Comparison of ENCODE assay signal across 8 mouse cellular contexts in genomic region chr4:107252522-107252921, GRCm38 (mm10). TPM values are rescaled to one million over a fixed set of nuclear protein-coding genes. Genes with fewer than 3 reads are reported as not detected.
DNase-seq lines count a peak whose midpoint lies in the region; ATAC-seq and TF ChIP-seq lines count a peak whose summit lies in the region.

No protein-coding gene starts in this region.

- no peaks in the 10 kb centered on the region for H3K27me3 ChIP-seq in heart, adult 2 months (ENCODE audit: control insufficient read depth, insufficient read depth, low read length)
- H3K27me3 ChIP-seq in embryonic facial prominence, embryonic 10.5 days (replicated peaks; ENCODE audit: low read depth, poor library complexity, severe bottlenecking): no peaks in the 10 kb centered on the region
- H3K27me3 ChIP-seq in intestine, postnatal 0 days (replicated peaks; ENCODE audit: control insufficient read depth, insufficient read depth, low read length): no peaks in the 10 kb centered on the region
- H3K27me3 ChIP-seq in neural tube, embryonic 15.5 days (replicated peaks): no peaks in the 10 kb centered on the region

- no peaks in the 10 kb centered on the region for H3K79me2 ChIP-seq in heart, adult 2 months (replicated peaks; ENCODE audit: control insufficient read depth, insufficient read depth, low read length)

- H3K4me2 ChIP-seq in intestine, postnatal 0 days (replicated peaks; ENCODE audit: low read depth): peak overlapping the region; percentile 90
- peak overlapping the region; percentile 71 for H3K4me2 ChIP-seq in neural tube, embryonic 15.5 days

- H3K9me3 ChIP-seq in embryonic facial prominence, embryonic 10.5 days: no peaks in the 10 kb centered on the region
- H3K9me3 ChIP-seq in intestine, postnatal 0 days (ENCODE audit: control insufficient read depth): no peaks in the 10 kb centered on the region
- H3K9me3 ChIP-seq in neural tube, embryonic 15.5 days (replicated peaks): no peaks in the 10 kb centered on the region

- no peak for TF ChIP-seq POLR2A in heart, adult 2 months (IDR thresholded peaks at IDR 0.05; ENCODE audit: insufficient read depth, low read depth, low read length)

- H3K9ac ChIP-seq in heart, adult 2 months (ENCODE audit: low read depth, low read length): peak overlapping the region; percentile 93
- H3K9ac ChIP-seq in intestine, postnatal 0 days (ENCODE audit: low read depth, low read length): peak overlapping the region; percentile 70
- H3K9ac ChIP-seq in neural tube, embryonic 15.5 days (replicated peaks): peak overlapping the region; percentile 76

- no peak for TF ChIP-seq CTCF in heart, adult 2 months (IDR thresholded peaks at IDR 0.05)
- no peak for TF ChIP-seq CTCF in intestine, postnatal 0 days (IDR thresholded peaks at IDR 0.05; ENCODE audit: low read depth)

- intact Hi-C loops in heart, adult 2 months (cut with DNase I): loop anchor here (2.0 to 10.0 kb wide), 4 partner anchors 74 to 632 kb away; partner anchors contain the start of genes 0610037L13Rik, Ndc1, Tceanc2 and Tmem59
- intact Hi-C loops in heart, postnatal 14 days (cut with DNase I): loop anchor here (5.0 kb wide), 1 partner anchor 75 kb away; the partner anchor contains the start of genes Tceanc2 and Tmem59

- no peak for TF ChIP-seq EP300 in heart, adult 2 months (IDR thresholded peaks at IDR 0.05; ENCODE audit: insufficient read depth, low read depth, low read length)

- no peak overlapping the region for H3K27ac ChIP-seq in heart, adult 2 months
- peak overlapping the region; percentile 96 for H3K27ac ChIP-seq in embryonic facial prominence, embryonic 10.5 days (replicated peaks)
- no peak overlapping the region for H3K27ac ChIP-seq in intestine, postnatal 0 days (ENCODE audit: low read depth, low read length)
- peak overlapping the region; percentile 95 for H3K27ac ChIP-seq in neural tube, embryonic 15.5 days (replicated peaks)

- peaks cover 2% of the 10 kb centered on the region; the same call in 1 of the 2 replicates for H3K4me1 ChIP-seq in heart, adult 2 months (ENCODE audit: control insufficient read depth, insufficient read depth, low read length)
- peaks cover 32% of the 10 kb centered on the region for H3K4me1 ChIP-seq in embryonic facial prominence, embryonic 10.5 days
- peaks cover 11% of the 10 kb centered on the region for H3K4me1 ChIP-seq in intestine, postnatal 0 days (replicated peaks; ENCODE audit: control insufficient read depth, insufficient read depth, low read length)
- H3K4me1 ChIP-seq in neural tube, embryonic 15.5 days: peaks cover 47% of the 10 kb centered on the region

- WGBS in heart, adult 2 months: 3% methylated on average over 11 of the region's 11 CpGs
- WGBS in embryonic facial prominence, embryonic 10.5 days: under 1% methylated on average over 11 of the region's 11 CpGs
- WGBS in intestine, postnatal 0 days: 1% methylated on average over 11 of the region's 11 CpGs
- under 1% methylated on average over 11 of the region's 11 CpGs for WGBS in neural tube, embryonic 15.5 days

- no peak for ATAC-seq in intestine, postnatal 0 days
- no peak for ATAC-seq in neural tube, embryonic 15.5 days (ENCODE audit: low FRiP score)

- H3K4me3 ChIP-seq in heart, adult 2 months: peak overlapping the region; percentile 64
- H3K4me3 ChIP-seq in embryonic facial prominence, embryonic 10.5 days: peak overlapping the region; percentile 91
- H3K4me3 ChIP-seq in intestine, postnatal 0 days (ENCODE audit: low read depth, low read length): peak overlapping the region; percentile 72
- H3K4me3 ChIP-seq in neural tube, embryonic 15.5 days (replicated peaks): peak overlapping the region; percentile 84

- DNase-seq in heart, adult 2 months: peak in 1 of 2 experiments; percentile 21
- no peak for DNase-seq in heart, postnatal 14 days
- peak; percentile 12 for DNase-seq in A20 (ENCODE audit: low read depth, low spot score)
- no peak for DNase-seq in embryonic facial prominence, embryonic 10.5 days (ENCODE audit: low spot score)
- no peak for DNase-seq in layer of hippocampus, adult 18-20 months (ENCODE audit: low spot score in 2 of 2)
- DNase-seq in layer of hippocampus, adult 9-10 months (ENCODE audit: low spot score): no peak

- no peaks in the 10 kb centered on the region for H3K36me3 ChIP-seq in heart, adult 2 months (ENCODE audit: control insufficient read depth, insufficient read depth, low read length)
- H3K36me3 ChIP-seq in embryonic facial prominence, embryonic 10.5 days (replicated peaks): no peaks in the 10 kb centered on the region; the same call in 1 of the 2 replicates
- H3K36me3 ChIP-seq in intestine, postnatal 0 days (ENCODE audit: control insufficient read depth, insufficient read depth): no peaks in the 10 kb centered on the region
- H3K36me3 ChIP-seq in neural tube, embryonic 15.5 days: no peaks in the 10 kb centered on the region

RNA-seq across cellular contexts. Expression of gene Lrrc42, which starts 0.8 kb away (rescaled TPM):
- 10 to 100 TPM in 1 of 2 experiments, 1 to 10 TPM in 1; 9.6 to 10.1 TPM for total RNA-seq in heart, adult 2 months (2021)
- 5.0 and 8.6 TPM in 2 replicates for polyA plus RNA-seq in heart, adult 2 months (2012; rRNA removed)
- 10 to 100 TPM; 11.1 to 14.1 TPM for total RNA-seq in heart, postnatal 14 days (2021)
- 80.0 and 83.3 TPM in 2 replicates for polyA plus RNA-seq in embryonic facial prominence, embryonic 10.5 days (2016; fragmentation: Nextera tagmentation; extraction: Ambion mirVana)
- polyA plus RNA-seq in intestine, postnatal 0 days (2015; fragmentation: Nextera tagmentation; extraction: Ambion mirVana): 27.7 and 29.5 TPM in 2 replicates
- 54.6 and 63.7 TPM in 2 replicates for polyA plus RNA-seq in neural tube, embryonic 15.5 days (2015; fragmentation: Nextera tagmentation; extraction: Ambion mirVana)
- 10 to 100 TPM; 35.7 to 37.7 TPM for total RNA-seq in layer of hippocampus, adult 18-20 months (2021)

RNA-seq across cellular contexts. Expression of gene Hspb11, which starts 0.9 kb away (rescaled TPM):
- total RNA-seq in heart, adult 2 months (2021): 10 to 100 TPM in 1 of 2 experiments, 1 to 10 TPM in 1; 9.4 to 11.3 TPM
- polyA plus RNA-seq in heart, adult 2 months (2012; rRNA removed): 2.3 and 3.9 TPM in 2 replicates
- total RNA-seq in heart, postnatal 14 days (2021): 10 to 100 TPM; 14.6 TPM
- 22.2 and 24.6 TPM in 2 replicates for polyA plus RNA-seq in embryonic facial prominence, embryonic 10.5 days (2016; fragmentation: Nextera tagmentation; extraction: Ambion mirVana)
- polyA plus RNA-seq in intestine, postnatal 0 days (2015; fragmentation: Nextera tagmentation; extraction: Ambion mirVana): 25.5 and 27.0 TPM in 2 replicates
- 40.6 and 41.8 TPM in 2 replicates for polyA plus RNA-seq in neural tube, embryonic 15.5 days (2015; fragmentation: Nextera tagmentation; extraction: Ambion mirVana)
- 10 to 100 TPM; 21.8 to 23.0 TPM for total RNA-seq in layer of hippocampus, adult 18-20 months (2021)

RNA-seq across cellular contexts. Expression of gene Ldlrad1, which starts 43.5 kb away (rescaled TPM):
- total RNA-seq in heart, adult 2 months (2021): not detected
- polyA plus RNA-seq in heart, adult 2 months (2012; rRNA removed): 2.1 TPM in 1 of 2 replicates, not detected in the other
- under 1 TPM in 1 of 2 experiments, not detected in 1; 0.33 TPM for total RNA-seq in heart, postnatal 14 days (2021)
- not detected in 2 replicates for polyA plus RNA-seq in embryonic facial prominence, embryonic 10.5 days (2016; fragmentation: Nextera tagmentation; extraction: Ambion mirVana)
- not detected in 2 replicates for polyA plus RNA-seq in intestine, postnatal 0 days (2015; fragmentation: Nextera tagmentation; extraction: Ambion mirVana)
- not detected in 2 replicates for polyA plus RNA-seq in neural tube, embryonic 15.5 days (2015; fragmentation: Nextera tagmentation; extraction: Ambion mirVana)
- not detected for total RNA-seq in layer of hippocampus, adult 18-20 months (2021)

RNA-seq across cellular contexts. Expression of gene Dio1, which starts 54.4 kb away (rescaled TPM):
- total RNA-seq in heart, adult 2 months (2021): not detected
- not detected in 2 replicates for polyA plus RNA-seq in heart, adult 2 months (2012; rRNA removed)
- total RNA-seq in heart, postnatal 14 days (2021): under 1 TPM in 1 of 2 experiments, not detected in 1; 0.12 TPM
- not detected in 2 replicates for polyA plus RNA-seq in embryonic facial prominence, embryonic 10.5 days (2016; fragmentation: Nextera tagmentation; extraction: Ambion mirVana)
- polyA plus RNA-seq in intestine, postnatal 0 days (2015; fragmentation: Nextera tagmentation; extraction: Ambion mirVana): 59.7 and 67.4 TPM in 2 replicates
- 1.3 TPM in 1 of 2 replicates, not detected in the other for polyA plus RNA-seq in neural tube, embryonic 15.5 days (2015; fragmentation: Nextera tagmentation; extraction: Ambion mirVana)
- not detected for total RNA-seq in layer of hippocampus, adult 18-20 months (2021)

Comparison
In these comparisons a context has a peak if more than half of its experiments do, and no peak if none do; other contexts are left out.
1. H3K27ac ChIP-seq: peak in embryonic facial prominence, embryonic 10.5 days (single experiment) and neural tube, embryonic 15.5 days (single experiment); none in heart, adult 2 months (single experiment) and intestine, postnatal 0 days (single experiment).
2. Peak in every context shown above with its lines, with median percentiles within 50 percentile points of each other: H3K4me3 ChIP-seq and H3K9ac ChIP-seq.